Mouse (Mus musculus): Measurements from ENCODE around the gene Rhof.

DNA sequence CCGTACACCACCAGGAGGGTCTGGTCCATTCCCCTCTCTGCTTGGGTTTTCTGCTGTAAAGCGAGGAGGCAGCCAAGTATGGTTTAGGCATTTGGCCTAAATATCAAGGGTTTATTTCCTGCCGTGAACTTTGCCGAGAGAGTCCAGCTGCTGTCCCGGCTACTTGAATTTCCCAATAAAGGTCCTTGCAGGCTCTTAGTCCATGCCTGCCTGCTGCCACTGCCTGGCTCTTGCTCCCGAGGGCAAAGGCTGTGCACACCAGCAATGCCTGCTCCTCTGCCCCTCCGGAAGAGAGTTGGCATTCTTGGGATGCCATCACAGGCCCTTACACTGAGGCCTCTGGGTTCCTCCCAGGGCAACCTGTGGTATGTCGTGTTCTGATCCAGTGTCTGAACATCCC is 28.9 kb downstream of the Rhof start:
- TF ChIP-seq CTCF (IDR thresholded peaks at IDR 0.05; ENCODE audit: low read depth, low read length) = no peak
- TF ChIP-seq TAL1 (conservative IDR thresholded peaks at IDR 0.05; ENCODE audit: low read depth, low read length) = no peak
- TF ChIP-seq GATA1 (IDR thresholded peaks at IDR 0.05; ENCODE audit: borderline replicate concordance, low read length) = no peak

Data from G1E (cell line).